Mouse (Mus musculus): Measurements from ENCODE around the gene Krt13. TPM values are rescaled to one million over a fixed set of nuclear protein-coding genes. Genes with fewer than 3 reads are reported as not detected.

The Krt13 gene
- total RNA-seq, 2 experiments from 2014 or later: not detected

DNA sequence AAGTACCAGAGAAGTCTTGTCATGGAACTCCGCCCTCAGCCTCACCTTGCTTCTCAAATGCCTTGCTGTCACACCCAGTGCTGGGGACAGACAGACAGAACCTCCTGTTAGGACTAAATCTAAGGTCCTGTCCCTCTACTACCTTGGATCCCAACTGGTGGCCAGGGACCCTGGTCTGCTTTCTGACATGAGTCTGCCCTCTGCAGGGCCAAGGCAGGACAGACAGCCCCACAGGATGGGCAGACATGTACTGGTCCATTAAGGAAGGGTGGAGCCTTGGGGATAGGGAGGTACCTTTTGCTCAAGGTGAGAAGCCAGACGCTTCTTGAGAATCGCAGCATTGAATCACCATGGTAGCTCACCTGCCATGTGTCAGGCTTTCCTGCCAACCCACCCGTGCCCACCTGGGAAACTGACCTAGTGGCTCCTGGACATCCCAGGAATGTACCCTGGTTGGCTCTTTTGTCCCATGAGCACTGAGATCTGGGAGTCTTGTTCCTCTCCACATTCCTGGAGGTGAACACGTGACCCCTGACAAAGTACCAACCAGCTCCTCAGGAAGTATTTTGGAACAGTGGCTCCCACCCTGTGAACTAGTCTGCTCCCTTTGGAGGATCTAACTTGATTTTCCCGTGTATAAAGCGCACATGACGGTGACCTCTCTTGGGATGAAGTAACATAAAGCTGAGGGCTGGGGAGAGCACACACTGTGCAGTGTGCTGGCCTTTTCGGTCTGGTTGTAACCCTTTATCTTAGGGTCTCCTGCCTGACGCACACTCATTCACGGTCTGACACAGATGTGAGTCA lies 8.2 kb downstream of the Krt13 start:
- no peak for DNase-seq

DNA sequence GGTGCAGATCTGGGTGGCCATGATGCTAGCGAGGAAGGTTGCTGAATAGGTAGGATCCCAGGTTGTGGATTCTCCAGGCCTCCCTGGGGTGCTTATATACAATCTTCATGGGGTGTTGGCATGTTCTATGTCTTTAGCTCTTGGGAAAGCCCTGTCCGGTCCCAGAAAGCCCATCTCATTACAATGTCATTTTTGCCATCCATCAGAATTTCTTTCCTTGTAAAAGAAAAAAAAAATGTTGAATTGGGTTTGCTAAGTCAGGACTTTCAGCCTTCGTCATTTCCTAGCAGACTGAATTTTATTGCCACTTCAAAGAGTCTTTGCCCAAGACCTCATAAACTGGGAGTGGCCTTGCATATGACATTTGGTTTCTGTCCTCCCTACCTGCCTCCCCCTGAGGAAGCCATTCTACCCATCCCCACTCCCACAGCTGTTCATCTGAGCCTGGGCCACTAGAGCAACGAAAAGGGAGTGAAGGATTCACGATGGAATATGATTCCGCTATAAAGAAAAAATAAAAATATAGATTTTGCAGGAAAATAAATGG lies 15.7 kb downstream of the Krt13 start, which contains the start of gene Krt36:
Gene Krt36 (minus strand): TSS at position 51 of the 547 bp plus-strand sequence.
- no peak for DNase-seq

- no peak for DNase-seq
Measured at GRCm38 (mm10) chr11:100102693-100103429, 18.5 kb downstream of the Krt13 start.

GRCm38 (mm10) chr11:100100391-100100790 lies 21.0 kb downstream of the Krt13 start:
- no peak for DNase-seq

DNA sequence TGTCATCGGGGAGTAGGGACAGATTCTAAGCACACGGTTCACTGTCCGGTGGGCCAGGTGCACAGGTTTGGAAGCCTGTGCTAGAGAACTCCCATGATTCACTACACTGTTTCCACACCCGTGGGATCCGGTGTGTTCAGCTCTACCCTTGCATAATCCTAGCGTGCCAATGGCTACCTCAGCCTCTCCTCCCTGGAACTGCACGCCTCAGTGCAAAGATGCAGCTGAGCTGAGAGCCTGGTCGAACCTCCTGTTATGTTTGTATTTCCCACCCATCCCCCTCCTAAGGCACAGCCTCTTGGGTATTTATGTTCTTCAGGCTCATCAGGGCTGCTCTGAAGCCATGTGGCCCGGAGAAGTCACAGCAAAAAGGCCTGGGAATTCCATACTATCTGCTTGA lies 23.5 kb downstream of the Krt13 start:
- DNase-seq: no peak

- DNase-seq: no peak
Measured at GRCm38 (mm10) chr11:100096141-100096540, 25.2 kb downstream of the Krt13 start, which contains the start of gene Krt35. Gene Krt35 (minus strand): TSS chr11:100096241.

DNA sequence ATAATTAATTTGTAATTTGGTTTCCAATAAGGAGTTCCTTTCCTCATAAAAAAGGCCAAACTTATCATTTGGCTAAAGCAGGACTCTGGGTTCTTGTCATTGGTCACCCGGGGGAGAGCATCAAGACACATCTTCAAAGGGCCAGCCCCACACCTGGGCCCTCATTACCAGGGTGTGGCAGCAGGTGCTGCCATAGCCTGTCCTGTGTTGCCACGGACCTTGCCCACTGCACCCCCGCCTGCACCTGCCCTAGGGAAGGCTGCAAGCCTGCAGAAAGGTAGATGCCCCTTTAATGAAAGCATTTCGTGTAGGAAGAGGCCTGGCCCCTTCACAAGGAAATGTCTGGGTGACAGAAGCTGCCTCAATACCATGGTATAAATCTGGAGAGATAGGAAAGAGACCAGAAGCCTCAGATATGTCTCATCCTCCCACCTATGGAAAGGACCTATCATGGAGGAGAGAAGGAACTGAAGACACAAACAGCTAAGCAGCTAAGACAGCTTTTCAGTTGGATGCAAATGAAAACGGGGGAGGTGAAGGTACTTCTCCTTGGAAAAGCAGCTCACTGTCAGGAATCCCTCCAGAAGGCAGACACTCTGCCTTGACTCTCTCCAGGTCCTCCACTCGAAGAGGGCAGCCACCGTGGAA lies 32.9 kb downstream of the Krt13 start:
- no peak for DNase-seq

DNA sequence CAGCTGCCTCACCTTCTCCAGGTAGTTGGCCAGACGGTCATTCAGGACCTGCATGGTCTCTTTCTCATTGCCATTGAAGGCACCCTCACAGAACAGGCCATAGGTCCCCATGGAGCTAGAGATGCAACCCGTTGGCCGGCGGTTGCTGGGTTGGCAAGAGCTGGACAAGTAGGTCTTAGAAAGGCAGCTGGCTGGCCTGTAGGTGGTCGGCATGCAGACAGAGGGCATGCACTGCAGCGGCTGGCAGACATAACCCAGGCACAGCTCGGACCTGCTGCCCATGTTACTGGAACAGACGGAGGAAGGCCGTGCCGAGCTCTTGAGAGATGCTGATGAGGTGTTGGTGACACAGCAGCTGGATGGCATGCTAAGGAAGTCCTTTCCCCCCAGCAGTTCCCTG lies 33.5 kb downstream of the Krt13 start, which contains the start of gene Krt32:
Gene Krt32 (minus strand): TSS at position 366 of the 400 bp plus-strand sequence.
- no peak for DNase-seq

- no peak for DNase-seq
Measured at GRCm38 (mm10) chr11:100073873-100074272, 47.5 kb downstream of the Krt13 start.

Other genes with a start within 250 kb of the Krt13 start
- not detected for gene Krtap9-1, start 248.2 kb downstream of the Krt13 start, total RNA-seq (2021)
- gene Gm11567, start 242.4 kb downstream of the Krt13 start, total RNA-seq (2021): not detected
- gene Krtap31-1, start 213.6 kb downstream of the Krt13 start, total RNA-seq (2021): not detected
- not detected for gene Gm11565, start 206.8 kb downstream of the Krt13 start, total RNA-seq (2021)
- gene Krtap31-2, start 185.3 kb downstream of the Krt13 start, total RNA-seq (2021): not detected
- not detected for gene Krtap9-5, start 173.1 kb downstream of the Krt13 start, total RNA-seq (2021)
- gene Krtap29-1, start 142.5 kb downstream of the Krt13 start, total RNA-seq (2021): not detected
- gene Krtap16-1, start 135.0 kb downstream of the Krt13 start, total RNA-seq (2021): not detected
- not detected for gene Krtap17-1, start 127.6 kb downstream of the Krt13 start, total RNA-seq (2021)
- not detected for gene Krt33a, start 105.4 kb downstream of the Krt13 start, total RNA-seq (2021)
- not detected for gene Krt33b, start 91.7 kb downstream of the Krt13 start, total RNA-seq (2021)
- gene Krt34, start 80.0 kb downstream of the Krt13 start, total RNA-seq (2021): not detected
- gene Krt31, start 71.0 kb downstream of the Krt13 start, total RNA-seq (2021): not detected
- not detected for gene Krt32, start 33.3 kb downstream of the Krt13 start, total RNA-seq (2021)
- not detected for gene Krt35, start 25.3 kb downstream of the Krt13 start, total RNA-seq (2021)
- under 1 TPM in 1 of 2 experiments, not detected in 1; 0.16 TPM for gene Krt36, start 15.9 kb downstream of the Krt13 start, total RNA-seq (2021)
- gene Krt15, start 14.4 kb upstream of the Krt13 start, total RNA-seq (2021): not detected
- gene Krt19, start 27.1 kb upstream of the Krt13 start, total RNA-seq (2021): under 1 TPM in 1 of 2 experiments, not detected in 1; 0.28 TPM
- gene Krt9, start 71.7 kb upstream of the Krt13 start, total RNA-seq (2021): not detected
- gene Krt14, start 86.0 kb upstream of the Krt13 start, total RNA-seq (2021): not detected
- gene Krt16, start 127.3 kb upstream of the Krt13 start, total RNA-seq (2021): not detected
- not detected for gene Krt17, start 139.5 kb upstream of the Krt13 start, total RNA-seq (2021)
- gene Krt42, start 148.3 kb upstream of the Krt13 start, total RNA-seq (2021): not detected
- gene Eif1, start 198.3 kb upstream of the Krt13 start, total RNA-seq (2021): 1,000 to 10,000 TPM; 1,016 to 1,083 TPM
- not detected for gene Gast, start 212.8 kb upstream of the Krt13 start, total RNA-seq (2021)
- gene Hap1, start 234.6 kb upstream of the Krt13 start, total RNA-seq (2021): under 1 TPM; 0.27 to 0.28 TPM

Data from gastrocnemius, postnatal 25 days (tissue).